24 mouse cellular contexts compared by ENCODE assay signal in the genomic region with DNA sequence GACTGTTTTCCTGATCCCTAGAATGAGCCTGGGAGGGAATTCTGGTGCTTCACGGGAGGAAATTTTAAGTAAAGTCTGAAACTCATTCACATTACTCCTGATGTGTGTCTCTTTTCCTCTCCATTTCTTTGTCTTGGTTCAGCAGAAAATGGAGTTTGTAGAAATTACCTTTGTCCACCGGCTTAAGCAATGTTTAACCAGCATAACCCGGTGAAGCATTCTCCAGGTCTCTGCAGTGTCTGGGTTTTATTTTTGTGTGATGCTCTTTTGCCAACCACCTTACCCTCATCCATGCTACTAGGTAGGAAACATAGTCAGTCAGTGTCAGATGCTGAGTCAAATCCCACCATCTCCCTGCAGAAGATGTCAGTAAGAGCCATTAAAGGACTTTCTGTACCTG.
DNase-seq lines count a peak whose midpoint lies in the region; ATAC-seq and TF ChIP-seq lines count a peak whose summit lies in the region.
"Had no signal": no experiment of that assay in that cellular context is flagged by ENCODE, and none has a peak within 500 bp of the region (broad histone marks: within the 10 kb centered on the region; RNA-seq: fewer than 3 reads in every experiment).

No protein-coding gene starts in this region.

- H3K27me3 ChIP-seq in heart, embryonic 10.5 days (ENCODE audit: insufficient read depth, poor library complexity, severe bottlenecking) = no peaks in the 10 kb centered on the region
- no peaks in the 10 kb centered on the region for H3K27me3 ChIP-seq in kidney, embryonic 15.5 days
- H3K27me3 ChIP-seq: CH12.LX; embryonic facial prominence, embryonic 12.5 days; forebrain, embryonic 13.5 days; forebrain, embryonic 15.5 days; Patski had no signal

- no peak overlapping the region for H3K27ac ChIP-seq in heart, embryonic 10.5 days
- no peak overlapping the region for H3K27ac ChIP-seq in kidney, embryonic 15.5 days
- peak overlapping the region; percentile 29 for H3K27ac ChIP-seq in layer of hippocampus, adult 2 months
- H3K27ac ChIP-seq: embryonic facial prominence, embryonic 10.5 days; embryonic facial prominence, embryonic 12.5 days; forebrain, embryonic 13.5 days; forebrain, embryonic 15.5 days had no signal

- H3K4me1 ChIP-seq in heart, embryonic 10.5 days = no peaks in the 10 kb centered on the region; the same call in 1 of the 2 replicates
- no peaks in the 10 kb centered on the region for H3K4me1 ChIP-seq in kidney, embryonic 15.5 days
- H3K4me1 ChIP-seq: embryonic facial prominence, embryonic 10.5 days; embryonic facial prominence, embryonic 12.5 days; forebrain, embryonic 13.5 days; forebrain, embryonic 15.5 days had no signal

- peak; percentile 13 for DNase-seq in heart, adult 11 months
- no peak for DNase-seq in heart, embryonic 10.5 days (ENCODE audit: low spot score)
- peak; percentile 20 to 27 for DNase-seq in kidney, adult 8-10 months
- no peak for DNase-seq in layer of hippocampus, adult 2 months (ENCODE audit: low spot score in 2 of 2)
- DNase-seq in layer of hippocampus, postnatal 36 days = no peak
- DNase-seq: adrenal gland, adult 8-10 months; adrenal gland, postnatal 14 days; adrenal gland, postnatal 36 days; B cell, adult 2 months; cerebellum, adult 11-12 months; cerebellum, adult 2 months; cerebellum, adult 9-10 months; cerebellum, postnatal 10 days; cerebellum, postnatal 25 days had no signal

- H3K36me3 ChIP-seq in heart, embryonic 10.5 days = no peaks in the 10 kb centered on the region
- no peaks in the 10 kb centered on the region for H3K36me3 ChIP-seq in kidney, embryonic 15.5 days
- H3K36me3 ChIP-seq: embryonic facial prominence, embryonic 10.5 days; embryonic facial prominence, embryonic 12.5 days; forebrain, embryonic 15.5 days; G1E had no signal

- 88% methylated on average over 3 of the region's 3 CpGs for WGBS in heart, embryonic 10.5 days
- 73% methylated on average over 3 of the region's 3 CpGs for WGBS in kidney, embryonic 15.5 days

- no peak for ATAC-seq in kidney, embryonic 15.5 days (replicated peaks; ENCODE audit: low FRiP score)
- ATAC-seq: activated CD4-positive, CD25-positive, alpha-beta regulatory T cell, adult 4 months; CD4-positive, CD25-positive, alpha-beta regulatory T cell, adult 4 months; forebrain, embryonic 13.5 days; forebrain, embryonic 15.5 days; Patski had no signal

- H3K4me2 ChIP-seq in kidney, embryonic 15.5 days = no peak overlapping the region
- H3K4me2 ChIP-seq: embryonic facial prominence, embryonic 12.5 days; forebrain, embryonic 13.5 days; forebrain, embryonic 15.5 days had no signal

- no peak overlapping the region for H3K4me3 ChIP-seq in heart, embryonic 10.5 days
- H3K4me3 ChIP-seq in kidney, embryonic 15.5 days (replicated peaks) = no peak overlapping the region
- no peak overlapping the region for H3K4me3 ChIP-seq in layer of hippocampus, adult 2 months
- H3K4me3 ChIP-seq: embryonic facial prominence, embryonic 10.5 days; embryonic facial prominence, embryonic 12.5 days; forebrain, embryonic 13.5 days; forebrain, embryonic 15.5 days had no signal

- no peaks in the 10 kb centered on the region for H3K9me3 ChIP-seq in heart, embryonic 10.5 days
- H3K9me3 ChIP-seq in kidney, embryonic 15.5 days (replicated peaks) = no peaks in the 10 kb centered on the region
- H3K9me3 ChIP-seq: embryonic facial prominence, embryonic 10.5 days; embryonic facial prominence, embryonic 12.5 days; forebrain, embryonic 13.5 days; forebrain, embryonic 15.5 days had no signal

- no peak for TF ChIP-seq CTCF in layer of hippocampus, adult 2 months (conservative IDR thresholded peaks at IDR 0.05)

- H3K9ac ChIP-seq in kidney, embryonic 15.5 days = no peak overlapping the region
- H3K9ac ChIP-seq: embryonic facial prominence, embryonic 12.5 days; forebrain, embryonic 13.5 days; forebrain, embryonic 15.5 days had no signal

Comparison
In these comparisons a context has a peak if more than half of its experiments do, and no peak if none do; other contexts are left out.
1. DNase-seq: peak in heart, adult 11 months (single experiment) and kidney, adult 8-10 months (2 of 2); none in heart, embryonic 10.5 days (single experiment), layer of hippocampus, adult 2 months (0 of 2) and layer of hippocampus, postnatal 36 days (0 of 2).